Mouse (Mus musculus) cerebellum, adult 18-20 months (tissue): ENCODE measurements around the gene Map9.
"Not testable (repeated sequence)": the region's sequence is repeated elsewhere in the genome, so short reads cannot be mapped to it uniquely, and the experiment has no call there.

Experiments
- DNase-seq, 2 experiments: peaks; one replicate each; pipeline ENCODE4 v3.0.0; 2021

Gene Map9

DNA sequence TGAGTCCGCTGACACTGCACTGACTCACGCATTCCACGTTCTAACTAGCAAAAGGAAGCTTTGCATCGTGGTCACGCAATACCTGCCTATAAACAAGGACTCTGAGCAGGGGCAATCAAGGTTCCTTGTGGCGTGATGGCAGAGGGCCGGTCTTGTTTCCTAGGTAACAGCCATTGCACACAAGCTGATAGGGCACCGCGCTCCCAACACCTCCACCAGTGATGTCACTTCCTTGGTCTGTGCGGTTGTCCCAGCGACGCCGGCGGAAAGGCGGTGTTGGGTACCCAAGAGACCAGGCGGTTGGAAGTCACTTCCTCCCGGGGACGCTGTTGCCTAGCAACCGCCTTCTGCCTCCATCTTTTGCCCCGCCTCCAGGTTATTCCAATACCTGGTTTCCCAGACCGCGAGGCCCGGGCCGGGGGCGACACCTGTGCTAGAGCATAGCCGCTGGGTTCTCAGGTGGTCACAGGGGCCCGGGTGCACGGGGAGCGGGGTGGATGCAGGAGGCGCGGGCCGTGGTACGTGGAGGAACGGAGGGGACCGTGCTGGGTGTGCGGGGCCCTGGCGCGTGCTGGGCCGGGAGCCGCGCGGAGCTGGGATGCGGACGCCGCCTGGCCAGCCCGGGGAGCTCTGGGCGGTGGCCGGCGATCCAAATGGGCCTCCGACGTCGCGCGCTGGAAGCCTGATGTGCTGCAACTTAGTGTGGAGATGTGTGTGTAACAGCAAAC is at the start of gene Map9:
TSS of gene Map9 (plus strand) at position 248 of the 728 bp plus-strand sequence.
- DNase-seq, result peak; percentile 96 to 99

DNA sequence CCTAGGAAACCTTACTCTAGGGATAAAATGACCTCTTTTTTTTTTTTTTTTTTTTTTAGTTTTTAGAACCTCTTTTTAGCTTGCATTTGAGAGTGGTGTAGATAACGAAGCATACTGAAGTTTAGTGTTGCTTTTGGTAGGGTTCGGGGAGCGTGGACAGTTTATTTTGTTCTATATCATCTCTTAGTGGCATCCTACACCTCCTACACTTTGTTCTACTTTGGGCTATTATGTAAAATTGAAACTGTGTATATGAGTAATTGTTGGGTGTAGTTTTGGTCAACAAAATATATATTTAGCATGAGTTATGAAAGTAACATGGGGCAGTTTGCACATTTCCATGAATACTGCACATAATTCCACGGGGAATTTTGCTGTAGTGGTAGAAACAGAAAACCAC is 42.1 kb upstream of the Map9 start:
- DNase-seq, result no peak

DNA sequence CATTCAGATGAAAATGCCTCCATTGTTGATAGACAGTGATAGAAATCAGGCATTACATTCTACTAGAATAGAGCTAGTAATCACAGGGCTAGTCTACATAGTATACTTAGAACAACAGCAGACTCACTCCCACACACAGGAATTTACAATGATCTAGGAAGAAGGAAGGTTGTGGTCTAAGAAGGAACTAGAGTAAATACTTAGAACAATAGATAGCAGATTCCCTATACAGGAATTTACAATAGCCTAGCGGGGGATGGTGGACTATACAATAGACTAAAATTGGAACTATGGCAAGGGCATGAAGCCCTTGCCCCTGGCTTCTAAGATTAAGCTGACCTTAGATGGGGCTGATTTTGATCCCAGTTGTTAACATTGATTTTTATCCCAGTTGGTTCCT is 31.1 kb upstream of the Map9 start:
- not testable (repeated sequence) for DNase-seq

DNA sequence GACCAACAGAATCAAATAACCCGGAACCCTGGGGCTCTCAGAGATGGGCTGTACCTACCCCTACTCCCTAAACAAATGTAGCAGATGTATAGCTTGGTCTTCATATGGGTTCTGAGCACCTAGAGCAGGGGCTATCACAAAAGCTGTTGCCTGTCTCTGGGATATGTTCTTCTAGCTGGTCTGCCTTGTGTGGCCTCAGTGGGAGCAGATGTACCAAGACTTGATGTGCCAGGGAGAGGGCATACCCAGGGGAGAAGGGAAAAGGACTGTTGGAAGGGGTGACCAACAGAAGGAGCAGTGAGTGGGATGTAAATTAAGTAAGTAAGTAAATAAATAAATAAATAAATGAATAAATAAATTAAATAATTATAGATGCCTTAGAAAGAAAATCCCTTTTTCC is 25.8 kb upstream of the Map9 start:
- no peak for DNase-seq

DNA sequence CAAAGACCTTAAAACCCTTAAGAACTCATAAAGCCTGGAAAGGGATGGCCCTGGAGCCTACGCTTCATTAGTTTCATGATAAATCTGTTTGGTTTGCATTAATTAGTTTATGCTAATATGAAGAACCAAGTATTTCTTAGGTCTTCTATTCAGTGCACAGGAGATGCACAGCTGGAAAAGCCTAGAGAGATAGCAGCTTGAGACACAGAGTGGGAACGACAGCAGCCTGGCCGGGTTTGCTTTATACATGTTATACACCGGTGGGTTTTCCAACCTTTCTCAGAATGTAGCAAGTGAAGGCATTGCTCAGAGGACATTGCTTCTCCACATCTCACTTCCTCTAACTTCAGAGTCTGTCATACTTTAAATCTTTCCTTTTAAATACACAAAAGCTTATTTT is 25.3 kb upstream of the Map9 start:
- DNase-seq, result no peak

DNA sequence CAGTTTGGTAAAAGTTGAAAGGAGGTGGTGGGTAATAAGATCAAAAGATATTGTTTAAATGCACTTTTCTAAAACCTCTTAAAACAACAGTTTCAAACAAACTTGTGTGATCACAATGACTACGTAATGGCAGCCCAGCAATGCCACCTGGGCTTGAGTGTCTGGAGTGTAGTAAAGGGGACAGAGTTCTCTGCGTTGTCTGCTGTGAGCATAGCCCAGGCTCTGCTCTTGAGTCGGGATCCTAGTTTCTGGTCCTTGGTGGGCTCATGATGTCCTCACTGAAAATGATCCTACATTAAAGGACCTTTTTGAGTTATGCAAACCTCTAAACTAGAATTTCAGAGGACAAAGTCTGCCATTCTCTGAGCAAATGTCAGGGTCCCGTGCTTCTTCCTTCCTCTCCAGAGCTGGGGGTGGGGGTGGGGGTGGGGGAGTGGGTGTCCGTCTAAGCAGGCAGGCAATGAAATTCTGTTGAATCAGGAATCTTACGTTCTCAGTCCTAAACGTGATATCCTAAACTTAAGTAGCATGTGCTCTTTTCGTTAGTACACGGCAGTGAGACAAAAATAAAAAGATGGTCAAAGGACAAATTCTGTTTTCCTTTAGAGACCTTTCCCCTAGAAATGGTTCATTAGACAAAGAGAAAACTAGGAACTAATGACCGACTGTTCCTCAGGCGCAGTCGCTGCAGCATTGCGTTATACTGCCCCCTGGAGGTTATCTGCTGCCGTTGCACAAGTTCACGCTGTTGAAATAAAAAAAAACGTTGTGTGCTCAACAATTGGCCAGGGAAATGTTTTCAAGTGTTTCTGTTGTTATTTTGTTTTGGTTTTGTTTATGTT is 24.5 kb upstream of the Map9 start:
- peak; percentile 45 to 58 for DNase-seq

DNA sequence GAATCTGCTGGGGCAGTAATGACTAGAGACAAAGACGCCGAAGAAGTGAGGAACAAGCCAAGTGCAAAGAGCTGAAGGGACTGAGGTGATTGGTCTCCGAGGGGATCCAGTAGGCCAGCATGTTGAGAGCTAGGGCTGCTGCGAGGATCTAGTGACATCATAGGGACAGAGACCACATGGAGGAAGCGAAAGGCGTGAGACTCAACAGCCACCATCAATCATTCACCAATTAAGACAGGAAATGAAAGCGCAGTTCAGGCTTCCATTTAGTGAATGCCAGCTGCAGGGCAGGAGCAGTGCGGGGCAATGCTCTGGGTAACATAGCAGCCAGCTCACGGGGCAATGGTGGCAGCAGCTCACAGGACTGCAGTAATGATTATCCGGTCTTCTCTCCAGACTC is 17.7 kb upstream of the Map9 start:
- no peak for DNase-seq

DNA sequence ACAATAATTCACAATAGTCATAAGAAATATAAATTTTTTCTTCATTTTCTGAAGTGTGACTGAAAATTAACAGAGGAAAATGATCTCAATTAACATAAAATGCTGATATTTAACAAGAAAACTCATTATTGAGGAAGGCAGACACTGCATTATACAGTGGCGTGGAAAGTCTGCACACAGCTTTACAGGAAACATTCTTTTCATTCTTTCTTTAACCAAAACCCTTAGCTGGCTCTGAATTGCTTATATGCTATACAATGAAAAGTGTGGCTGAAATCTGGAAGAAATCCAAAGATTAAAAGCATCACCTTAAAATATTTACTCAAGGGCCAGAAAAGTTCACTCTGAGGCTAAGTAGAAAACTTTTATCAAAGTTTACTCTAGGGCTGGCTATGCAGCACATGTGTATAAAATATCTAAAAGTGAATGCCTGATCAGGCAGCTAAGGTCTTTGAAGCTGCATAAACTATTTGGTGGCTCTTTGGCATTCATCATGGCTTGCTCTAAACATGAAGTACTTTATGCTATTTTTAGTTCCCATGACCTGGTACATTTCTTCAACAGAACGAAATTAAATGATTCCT is 9.5 kb upstream of the Map9 start:
- DNase-seq, result no peak

DNA sequence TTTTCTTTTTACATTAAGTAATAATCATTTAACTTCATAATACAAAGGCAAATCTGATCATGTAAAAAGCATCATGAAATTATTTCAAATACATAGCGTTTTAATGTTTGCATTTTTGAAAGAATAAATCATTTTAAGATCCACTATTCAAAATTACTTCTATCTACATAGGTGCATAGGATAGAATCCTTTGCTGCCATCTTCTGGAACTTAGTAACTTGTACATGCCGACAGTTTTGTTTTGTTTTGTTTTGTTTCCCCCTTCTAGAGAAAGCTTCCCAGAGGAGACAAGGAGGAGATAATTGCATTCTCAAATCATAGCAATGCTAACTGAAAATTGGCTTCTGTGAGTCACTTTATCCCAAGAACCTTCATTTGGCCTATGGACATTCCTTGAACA is 7.5 kb upstream of the Map9 start:
- DNase-seq, result no peak

DNA sequence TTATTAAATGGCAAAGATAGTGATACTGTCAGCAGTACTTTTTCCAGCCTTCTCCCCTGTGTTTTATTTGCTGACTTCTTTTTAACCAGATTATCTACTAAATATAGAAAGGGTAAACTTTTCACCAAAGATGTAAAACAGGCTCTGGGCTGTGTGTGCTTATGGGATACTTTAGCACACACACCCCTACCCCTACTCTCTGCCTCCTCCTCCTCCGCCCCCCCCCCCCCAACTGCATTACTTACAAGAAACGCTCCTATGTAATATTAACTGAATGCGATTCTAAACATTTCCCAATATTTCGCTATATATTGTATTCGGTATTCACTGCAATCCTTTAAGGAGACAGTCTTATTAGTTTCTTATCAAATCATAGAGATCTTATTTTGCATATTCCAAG is 504 bp upstream of the Map9 start:
- DNase-seq, result no peak

DNA sequence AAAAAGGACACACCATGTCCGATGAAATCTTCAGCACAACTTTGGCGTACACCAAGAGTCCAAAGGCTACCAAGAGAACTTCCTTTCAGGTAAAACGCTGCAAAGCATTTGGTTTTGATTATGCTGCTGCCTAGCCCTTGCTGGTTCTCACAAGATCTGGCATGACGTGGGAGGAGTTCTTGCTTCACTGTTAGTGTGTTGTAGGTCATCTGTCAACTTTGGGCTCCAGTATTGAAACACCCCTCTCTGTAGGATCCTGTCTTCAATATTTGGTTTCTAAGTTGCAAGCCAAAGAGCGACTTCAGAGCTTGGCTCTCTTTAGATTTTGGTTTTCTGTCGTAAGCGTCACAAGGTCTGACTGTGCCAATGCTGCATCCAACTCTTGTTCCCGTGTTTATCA is 1.2 kb downstream of the Map9 start:
- no peak for DNase-seq

DNA sequence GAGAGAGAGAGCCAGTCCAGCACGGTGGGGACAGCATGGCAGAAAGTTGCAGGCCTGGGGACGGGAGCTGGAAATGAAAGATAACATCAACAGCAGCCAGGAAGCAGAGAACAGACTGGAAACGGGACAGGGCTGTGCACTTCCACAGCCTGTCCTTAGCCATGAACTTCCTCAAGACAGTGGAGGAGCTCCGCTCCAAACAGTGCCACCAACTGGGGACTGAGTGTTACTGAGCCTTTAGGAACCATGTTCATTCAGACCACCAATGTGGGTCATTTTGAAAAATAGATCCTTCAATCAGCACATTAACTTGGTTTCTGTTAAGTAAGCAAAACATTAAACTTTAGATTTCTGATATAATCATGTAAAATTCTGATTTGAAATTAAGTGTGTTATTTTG is 4.6 kb downstream of the Map9 start:
- no peak for DNase-seq

DNA sequence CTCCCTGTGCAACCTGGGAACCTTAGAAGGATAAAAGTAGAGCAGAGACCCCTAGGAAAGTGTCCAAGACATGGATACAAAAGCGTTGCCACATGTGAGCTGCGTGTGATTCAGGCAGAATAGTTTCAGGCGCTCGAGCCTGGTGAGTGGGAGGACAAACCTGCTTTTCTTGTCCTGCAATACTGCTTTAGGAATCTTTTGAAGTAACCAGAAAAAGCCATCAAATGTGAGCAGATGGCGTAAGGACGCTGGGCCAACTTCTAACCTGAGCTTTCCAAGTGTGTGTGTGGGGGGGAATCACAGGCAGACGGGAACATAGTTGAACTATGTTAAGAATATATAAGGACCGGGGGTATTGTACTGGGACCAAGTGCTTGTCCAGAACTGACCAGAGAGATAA is 6.7 kb downstream of the Map9 start:
- no peak for DNase-seq

DNA sequence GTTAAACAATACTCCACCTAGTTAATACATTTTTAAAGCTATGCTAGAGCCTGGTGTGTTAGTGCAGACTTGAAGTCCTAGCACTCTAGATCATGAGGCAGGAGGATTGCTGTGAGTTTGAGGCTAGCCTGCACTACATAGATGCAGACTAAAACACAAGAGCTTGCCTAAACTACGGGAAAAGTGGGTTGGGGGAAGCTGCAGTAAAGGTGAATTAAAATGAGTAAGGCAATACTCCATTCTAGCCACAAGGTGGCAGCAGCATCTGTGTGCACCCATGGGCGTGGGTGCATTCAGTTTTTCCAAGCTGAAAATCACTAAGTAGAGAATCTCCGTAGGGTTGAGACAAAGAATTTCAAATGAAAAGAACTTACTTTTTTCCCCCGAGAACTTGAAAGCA is 7.1 kb downstream of the Map9 start:
- peak; percentile 14 to 47 for DNase-seq

DNA sequence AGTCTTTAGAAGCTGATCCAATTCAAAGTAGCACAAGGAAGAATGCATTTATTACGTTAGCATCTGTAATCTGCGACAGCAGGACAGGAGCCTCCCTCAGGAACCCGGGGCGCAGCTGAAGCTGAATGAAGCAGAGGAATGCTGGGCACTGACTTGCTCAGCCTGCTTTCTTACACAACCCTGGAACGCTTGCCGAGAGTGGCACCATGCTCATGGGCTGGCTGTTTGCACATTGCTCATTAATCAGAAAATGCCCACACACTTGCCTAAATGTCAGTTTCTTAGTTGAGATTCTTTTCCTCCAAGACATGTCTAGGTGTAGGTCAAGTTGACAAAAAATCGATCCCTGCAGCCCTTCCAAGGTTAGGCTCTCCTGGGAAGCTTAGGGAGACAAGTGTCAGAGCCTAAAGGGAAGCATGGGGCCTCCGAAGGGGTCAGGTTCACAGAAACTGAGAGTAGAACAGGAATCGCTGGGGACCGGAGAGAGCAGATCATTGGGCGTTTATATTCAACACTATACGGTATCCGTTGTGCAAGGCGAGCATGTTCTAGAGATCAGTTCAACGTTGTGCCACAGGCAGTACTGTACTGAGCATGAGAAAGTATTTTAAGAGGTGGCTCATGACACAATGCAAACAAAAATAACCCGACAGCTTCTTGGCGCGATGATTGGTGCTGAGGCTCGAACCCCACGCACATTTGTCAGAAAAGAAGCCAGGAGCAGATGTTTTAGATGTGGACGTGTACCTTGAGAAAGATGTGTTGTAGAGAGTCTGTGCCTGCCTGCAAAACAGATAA is 11.4 kb downstream of the Map9 start:
- no peak for DNase-seq

DNA sequence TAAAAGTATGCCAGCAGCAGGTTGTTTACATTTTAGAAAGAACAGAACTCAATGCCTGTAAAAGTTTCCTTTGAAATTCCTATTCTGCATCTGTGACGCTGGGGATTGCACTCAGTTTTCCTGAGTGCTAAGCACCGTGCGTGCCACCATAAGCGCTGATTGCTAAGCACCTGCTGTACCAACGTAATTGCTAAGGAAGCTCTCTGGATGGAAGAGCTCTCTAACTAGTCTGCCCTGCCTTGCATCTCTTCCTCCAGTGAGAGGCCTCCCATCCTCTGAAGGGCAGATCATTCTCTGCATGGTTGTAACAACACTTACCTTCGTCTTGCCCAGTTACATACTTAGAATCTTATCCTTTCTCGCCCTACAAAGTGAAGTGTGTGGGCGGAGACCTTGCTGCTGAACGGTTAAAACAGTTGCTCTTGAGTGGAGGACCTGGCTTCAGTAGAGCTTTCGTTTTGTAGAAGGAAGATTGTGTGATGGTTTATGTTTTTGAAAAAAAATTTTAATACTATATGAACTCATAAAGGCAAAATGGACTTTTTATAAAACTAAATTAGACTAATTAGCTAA is 12.7 kb downstream of the Map9 start:
- DNase-seq, result no peak

DNA sequence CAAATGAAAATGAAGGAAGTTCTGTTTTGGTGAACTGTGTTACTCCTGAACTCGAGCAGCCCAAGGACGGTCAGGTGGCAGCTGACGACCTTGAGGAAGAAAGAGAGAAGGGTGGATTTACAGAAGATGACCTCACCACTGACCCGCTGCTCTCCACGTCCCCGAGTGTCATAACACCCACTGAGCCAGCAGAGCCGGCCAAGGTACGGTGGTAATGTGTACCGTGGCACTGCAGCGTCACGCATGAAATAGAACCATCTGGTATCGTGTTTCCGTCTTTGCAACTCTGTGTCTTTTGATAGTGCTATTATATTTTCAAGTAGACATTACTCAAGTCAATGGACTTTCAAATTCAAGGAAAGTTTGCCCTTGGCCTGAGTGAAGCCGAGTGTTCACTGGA is 19.1 kb downstream of the Map9 start:
- no peak for DNase-seq

DNA sequence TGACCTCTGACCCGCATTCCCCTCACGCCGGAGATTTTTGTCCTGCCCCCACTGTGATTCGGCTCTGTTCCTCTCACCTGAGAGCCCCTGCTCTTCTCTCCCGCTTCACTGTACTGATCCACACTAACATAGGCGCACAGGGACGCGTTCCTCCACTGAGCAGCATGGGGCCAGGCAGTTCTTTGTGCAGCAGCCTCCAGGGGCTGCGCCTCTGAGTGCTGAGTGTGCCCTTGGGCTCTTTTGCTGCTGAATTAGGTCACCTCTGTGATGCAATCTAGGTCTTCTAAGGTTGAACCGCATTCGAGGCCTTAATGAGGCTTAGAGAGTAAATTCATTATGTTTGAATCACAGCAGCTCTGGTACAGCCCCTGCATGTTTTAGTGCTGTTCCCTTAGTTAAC is 24.5 kb downstream of the Map9 start:
- no peak for DNase-seq

DNA sequence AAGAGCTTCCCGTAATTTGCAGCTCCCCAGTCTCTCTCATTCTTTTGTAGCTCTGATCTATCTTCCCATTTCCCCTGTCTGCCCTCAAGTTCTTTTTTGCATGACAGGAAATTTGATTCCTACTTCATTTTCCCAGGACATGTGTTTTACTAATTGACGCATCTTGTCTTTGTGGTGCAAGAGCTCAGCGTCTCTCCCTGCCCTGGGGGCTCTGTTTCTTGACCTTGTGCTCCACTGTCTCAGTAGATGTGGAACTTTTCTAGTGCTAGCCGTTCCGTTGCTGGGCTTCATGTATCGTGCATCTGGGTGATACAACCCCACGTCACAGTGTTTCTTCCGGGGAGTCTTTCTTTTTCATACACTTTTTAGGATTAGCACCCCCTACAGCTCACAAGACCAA is 27.2 kb downstream of the Map9 start:
- DNase-seq, result no peak

DNA sequence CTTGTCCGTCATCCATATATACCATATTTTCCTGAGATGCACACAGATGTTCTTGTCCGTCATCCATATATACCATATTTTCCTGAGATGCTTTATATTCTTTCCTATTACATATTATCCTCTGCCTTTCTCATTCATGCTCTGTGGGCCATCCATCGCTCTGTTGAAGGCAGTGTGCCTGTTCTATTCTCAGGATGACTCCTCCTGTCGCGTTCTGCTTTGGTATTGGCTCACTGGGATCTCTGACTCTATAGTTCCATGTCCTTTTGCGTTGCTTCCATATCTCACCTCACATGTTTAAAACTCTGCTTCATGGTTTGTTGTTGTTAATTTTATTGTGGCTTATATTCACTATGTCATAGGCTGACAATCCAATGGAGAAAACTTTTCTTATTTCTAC is 48.0 kb downstream of the Map9 start:
- peak; percentile 24 to 31 for DNase-seq

DNA sequence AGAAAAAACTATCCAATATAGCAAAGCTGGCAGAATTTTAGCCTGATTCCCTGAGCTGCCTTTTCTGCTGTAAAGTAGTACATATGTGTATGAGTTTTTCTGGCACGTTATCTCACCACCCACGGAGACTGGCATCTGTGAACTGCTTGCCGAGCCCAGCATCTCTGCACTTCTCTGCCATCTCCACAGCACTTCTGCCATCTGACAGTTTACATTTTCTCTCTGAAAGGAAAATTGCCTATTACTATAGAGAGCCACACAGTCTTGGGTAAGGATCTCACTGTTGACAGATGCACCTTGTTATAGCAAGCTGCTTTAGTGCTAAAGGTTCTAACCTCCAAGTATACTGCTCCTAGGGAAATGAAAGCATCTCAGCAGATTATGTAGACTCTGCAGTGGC is 48.5 kb downstream of the Map9 start:
- DNase-seq, result peak; percentile 93 to 95

DNA sequence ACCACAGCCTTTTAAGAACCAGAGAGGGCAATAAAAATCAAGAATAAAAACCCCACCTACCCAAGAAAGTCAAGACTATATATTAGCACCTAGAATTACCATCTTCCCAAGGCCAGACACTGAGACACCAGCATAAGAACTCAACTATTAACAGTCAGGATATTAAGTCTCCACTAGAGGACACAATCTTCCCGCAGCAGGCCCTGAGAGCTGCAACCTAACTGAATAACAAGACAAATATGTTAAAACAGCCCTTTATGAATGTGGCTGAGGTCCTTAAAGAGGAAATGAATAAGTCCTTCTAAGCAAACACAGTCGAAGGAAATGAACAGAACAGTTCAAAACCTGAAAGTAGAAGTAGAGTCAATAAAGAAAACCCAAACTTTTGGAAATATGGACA is 49.6 kb downstream of the Map9 start:
- peak; percentile 27 to 28 for DNase-seq

DNA sequence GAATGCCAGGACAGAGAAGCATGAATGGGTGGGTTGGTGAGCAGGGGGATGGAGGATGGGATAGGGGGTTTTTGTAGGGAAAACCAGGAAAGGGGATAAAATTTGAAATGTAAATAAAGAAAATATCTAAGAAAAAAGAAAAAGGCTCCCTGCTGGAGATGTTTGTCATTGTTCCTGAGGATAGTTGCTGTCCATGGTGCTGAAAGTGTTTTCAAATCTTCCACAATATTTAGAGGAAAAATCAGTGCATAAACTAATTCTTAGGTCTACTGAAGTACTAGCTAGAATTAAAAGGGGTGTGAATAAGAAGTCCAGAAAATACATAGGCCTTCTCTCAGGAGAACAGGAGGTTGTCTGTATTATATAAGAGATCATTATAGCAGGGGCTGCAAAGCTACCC is 54.6 kb downstream of the Map9 start:
- DNase-seq, result no peak
